Mouse (Mus musculus) stomach, postnatal 0 days (tissue): ENCODE data around the gene Bmp15. TPM values are rescaled to one million over a fixed set of nuclear protein-coding genes. Genes with fewer than 3 reads are reported as not detected.

Source experiments
- ATAC-seq: fragments of 200-750 bp; cut with Nextera tagmentation; 2 replicates; pipeline ENCODE4 v1.8.0; 2017; ENCODE audit not compliant: low FRiP score, low TSS enrichment
- DNase-seq: peaks from one replicate; pipeline ENCODE4 v3.0.0-alpha.2; 2016; ENCODE audit warnings: low spot score
- H3K27ac ChIP-seq: fragments of 300-500 bp; sonication (generic); replicated peaks from 2 replicates; pipeline ENCODE4 v1.5.1; 2014; ENCODE audit warnings: mild to moderate bottlenecking, control low read depth
- H3K27me3 ChIP-seq: fragments of 300-500 bp; sonication (generic); 2 replicates; pipeline ENCODE4 v1.6.1; 2014; ENCODE audit warnings: low read length; ENCODE audit not compliant: control insufficient read depth, insufficient read depth
- H3K36me3 ChIP-seq: fragments of 300-500 bp; sonication (generic); 2 replicates; pipeline ENCODE4 v1.6.1; 2014; ENCODE audit warnings: low read length, mixed read lengths; ENCODE audit not compliant: control insufficient read depth, insufficient read depth
- H3K4me1 ChIP-seq: fragments of 300-500 bp; sonication (generic); replicated peaks from 2 replicates; pipeline ENCODE4 v1.6.1; 2014; ENCODE audit warnings: antibody characterized with exemption; ENCODE audit not compliant: control insufficient read depth, insufficient read depth
- H3K4me2 ChIP-seq: fragments of 300-500 bp; sonication (generic); replicated peaks from 2 replicates; pipeline ENCODE4 v1.6.1; 2014; ENCODE audit warnings: low read depth, mild to moderate bottlenecking, control low read depth, moderate library complexity
- H3K4me3 ChIP-seq: fragments of 300-500 bp; sonication (generic); 2 replicates; pipeline ENCODE4 v1.5.1; 2014; ENCODE audit warnings: low read depth, low read length, control low read depth
- H3K9ac ChIP-seq: fragments of 300-500 bp; sonication (generic); 2 replicates; pipeline ENCODE4 v1.6.1; 2014; ENCODE audit warnings: mild to moderate bottlenecking, low read length, control low read depth, mixed read lengths
- H3K9me3 ChIP-seq: fragments of 300-500 bp; sonication (generic); 2 replicates; pipeline ENCODE4 v1.6.1; 2016; ENCODE audit warnings: low read length; ENCODE audit not compliant: control insufficient read depth
- CTCF ChIP-seq: IDR thresholded peaks from 2 replicates; pipeline ENCODE4 v1.5.1; 2016; ENCODE audit warnings: antibody characterized with exemption, low read depth, mild to moderate bottlenecking, moderate library complexity
- EP300 ChIP-seq: optimal IDR thresholded peaks from 2 replicates; pipeline ENCODE3; 2016; ENCODE audit warnings: antibody characterized with exemption
- WGBS: fragments of 180-500 bp; shearing (Covaris S2); extraction: QIAGEN DNeasy Blood & Tissue Kit; methylation state at CpG from one replicate; pipeline ENCODE4 v1.1.7; 2014; 5-methylcytosine and 5-hydroxymethylcytosine counted together
- polyA plus RNA-seq: library from polyadenylated mRNA; unstranded; fragments of >200 nt; fragmentation: Nextera tagmentation; extraction: Ambion mirVana; gene quantifications from 2 replicates; pipeline ENCODE4 v1.2.1, GENCODE M21; 2015

Bmp15 gene
- polyA plus RNA-seq: 0.04 TPM in 1 of 2 replicates, not detected in the other

GRCm38 (mm10) chrX:6320621-6321020 lies at the start of gene Bmp15:
TSS of gene Bmp15 (minus strand) at chrX:6320721.
- 51% methylated on average over 3 of the region's 3 CpGs for WGBS
- H3K9me3 ChIP-seq: no peaks in the 10 kb centered on the region
- H3K27me3 ChIP-seq: no peaks in the 10 kb centered on the region
- TF ChIP-seq EP300 (no peak), CTCF (no peak)
- no peak within 1 kb of the TSS for H3K4me3 ChIP-seq
- H3K9ac ChIP-seq: no peak within 1 kb of the TSS
- no peaks in the 10 kb centered on the region for H3K36me3 ChIP-seq
- H3K4me1 ChIP-seq: no peaks in the 10 kb centered on the region
- no peak within 1 kb of the TSS for H3K4me2 ChIP-seq
- H3K27ac ChIP-seq: no peak within 1 kb of the TSS
- no peak for DNase-seq
- ATAC-seq: no peak

GRCm38 (mm10) chrX:6368822-6369221 lies 48.3 kb upstream of the Bmp15 start:
- Histone ChIP-seq H3K4me1 (no peaks in the 10 kb centered on the region), H3K27me3 (no peaks in the 10 kb centered on the region), H3K27ac (no peak overlapping the region), H3K9ac (no peak overlapping the region), H3K4me3 (no peak overlapping the region), H3K36me3 (no peaks in the 10 kb centered on the region), H3K4me2 (no peak overlapping the region), H3K9me3 (no peaks in the 10 kb centered on the region)
- 60% methylated on average over 1 of the region's 1 CpGs for WGBS
- no peak for DNase-seq
- TF ChIP-seq CTCF (no peak), EP300 (no peak)
- ATAC-seq: no peak

- Histone ChIP-seq H3K9me3 (no peaks in the 10 kb centered on the region), H3K27me3 (no peaks in the 10 kb centered on the region), H3K27ac (no peak overlapping the region), H3K4me2 (no peak overlapping the region), H3K4me1 (no peaks in the 10 kb centered on the region), H3K9ac (no peak overlapping the region), H3K36me3 (no peaks in the 10 kb centered on the region), H3K4me3 (no peak overlapping the region)
- no peak for DNase-seq
- ATAC-seq: no peak
- WGBS: 78% methylated on average over 6 of the region's 6 CpGs
- no peak for TF ChIP-seq CTCF
- TF ChIP-seq EP300: no peak
These were observed 37.1 kb upstream of the Bmp15 start for GRCm38 (mm10) chrX:6357503-6358114.

GRCm38 (mm10) chrX:6356876-6357275 lies 36.4 kb upstream of the Bmp15 start:
- Histone ChIP-seq H3K27ac (no peak overlapping the region), H3K4me1 (no peaks in the 10 kb centered on the region), H3K9me3 (no peaks in the 10 kb centered on the region), H3K4me3 (no peak overlapping the region), H3K27me3 (no peaks in the 10 kb centered on the region), H3K9ac (no peak overlapping the region), H3K4me2 (no peak overlapping the region), H3K36me3 (no peaks in the 10 kb centered on the region)
- DNase-seq (no peak), ATAC-seq (no peak)
- TF ChIP-seq CTCF (no peak), EP300 (no peak)
- WGBS: 82% methylated on average over 3 of the region's 3 CpGs

- H3K27me3 ChIP-seq: no peaks in the 10 kb centered on the region
- TF ChIP-seq CTCF (no peak), EP300 (no peak)
- DNase-seq: no peak
- H3K4me2 ChIP-seq: no peak overlapping the region
- H3K9me3 ChIP-seq: no peaks in the 10 kb centered on the region
- no peaks in the 10 kb centered on the region for H3K4me1 ChIP-seq
- H3K4me3 ChIP-seq: no peak overlapping the region
- no peaks in the 10 kb centered on the region for H3K36me3 ChIP-seq
- no peak overlapping the region for H3K27ac ChIP-seq
- 40% methylated on average over 1 of the region's 1 CpGs for WGBS
- no peak overlapping the region for H3K9ac ChIP-seq
- no peak for ATAC-seq
These were observed 24.9 kb upstream of the Bmp15 start for GRCm38 (mm10) chrX:6345273-6345959.

GRCm38 (mm10) chrX:6324056-6324455 lies 3.5 kb upstream of the Bmp15 start:
- no peak overlapping the region for H3K4me2 ChIP-seq
- no peak overlapping the region for H3K4me3 ChIP-seq
- H3K27ac ChIP-seq: no peak overlapping the region
- WGBS: 44% methylated on average over 1 of the region's 1 CpGs
- H3K27me3 ChIP-seq: no peaks in the 10 kb centered on the region
- no peaks in the 10 kb centered on the region for H3K4me1 ChIP-seq
- H3K36me3 ChIP-seq: no peaks in the 10 kb centered on the region
- H3K9me3 ChIP-seq: no peaks in the 10 kb centered on the region
- TF ChIP-seq CTCF (peak; percentile 64), EP300 (no peak)
- no peak overlapping the region for H3K9ac ChIP-seq
- ATAC-seq (no peak), DNase-seq (no peak)
